Mouse (Mus musculus) E14TG2a.4 (cell line): ENCODE data around the gene Mdh1b.

Experiments
- CTCF ChIP-seq: conservative IDR thresholded peaks from 2 replicates; pipeline ENCODE4 v1.5.1; 2014; ENCODE audit warnings: low read length
- NANOG ChIP-seq: IDR thresholded peaks from 2 replicates; pipeline ENCODE4 v1.6.1; 2014; ENCODE audit warnings: borderline replicate concordance, low read length, mixed read lengths
- POU5F1 ChIP-seq: IDR thresholded peaks from 2 replicates; pipeline ENCODE4 v1.6.1; 2014; ENCODE audit warnings: low read length, borderline replicate concordance

- TF ChIP-seq CTCF (no peak), NANOG (no peak), POU5F1 (no peak)
These were observed 24.4 kb downstream of the Mdh1b start for GRCm38 (mm10) chr1:63705733-63706132.
